Mouse (Mus musculus) cortical plate, adult 2 months (tissue): ENCODE results near the gene Reep6.

ENCODE experiments used
- CTCF ChIP-seq: fragments of 200-500 bp; IDR thresholded peaks from 2 replicates; pipeline ENCODE4 v1.5.1; 2011; ENCODE audit warnings: mild to moderate bottlenecking, control low read depth, low read length; ENCODE audit not compliant: insufficient read depth; ENCODE audit errors: extremely low read depth
- POLR2A ChIP-seq: fragments of 200-500 bp; IDR thresholded peaks from 2 replicates; pipeline ENCODE4 v1.6.1; 2011; ENCODE audit warnings: mild to moderate bottlenecking, low read length, control low read depth; ENCODE audit not compliant: insufficient read depth; ENCODE audit errors: extremely low read depth

GRCm38 (mm10) chr10:80301256-80302081 is 28.3 kb upstream of the Reep6 start:
- TF ChIP-seq CTCF (no peak), POLR2A (no peak)
